Mouse (Mus musculus) limb, embryonic 13.5 days (tissue): ENCODE measurements at regions not wholly inside any gene's neighbourhood (a gene's known extent, or its start where the extent isn't known, plus 50 kb on each side); places are given as distances from the start of the nearest gene placed in this dataset.

Experiments
- ATAC-seq: fragments of 200-750 bp; cut with Nextera tagmentation; 2 replicates; pipeline ENCODE4 v1.8.0; 2017; ENCODE audit warnings: low read depth, moderate number of reproducible peaks, moderate TSS enrichment; ENCODE audit not compliant: low FRiP score
- H3K27ac ChIP-seq: fragments of 300-500 bp; sonication (generic); 2 replicates; pipeline ENCODE4 v1.5.1; 2015; ENCODE audit warnings: inconsistent platforms, mild to moderate bottlenecking, moderate library complexity
- H3K27me3 ChIP-seq: fragments of 300-500 bp; sonication (generic); 2 replicates; pipeline ENCODE4 v1.6.1; 2015; ENCODE audit warnings: mild to moderate bottlenecking, inconsistent platforms
- H3K36me3 ChIP-seq: fragments of 300-500 bp; sonication (generic); 2 replicates; pipeline ENCODE4 v1.6.1; 2015; ENCODE audit warnings: inconsistent platforms, mild to moderate bottlenecking, moderate library complexity
- H3K4me1 ChIP-seq: fragments of 300-500 bp; sonication (generic); 2 replicates; pipeline ENCODE4 v1.6.1; 2015; ENCODE audit warnings: inconsistent platforms
- H3K4me2 ChIP-seq: fragments of 300-500 bp; sonication (generic); replicated peaks from 2 replicates; pipeline ENCODE4 v1.6.1; 2015; ENCODE audit warnings: inconsistent platforms, mild to moderate bottlenecking, moderate library complexity
- H3K4me3 ChIP-seq: fragments of 300-500 bp; sonication (generic); 2 replicates; pipeline ENCODE4 v1.5.1; 2015; ENCODE audit warnings: moderate library complexity, mild to moderate bottlenecking, inconsistent platforms
- H3K9ac ChIP-seq: fragments of 300-500 bp; sonication (generic); 2 replicates; pipeline ENCODE4 v1.6.1; 2015; ENCODE audit warnings: mild to moderate bottlenecking, inconsistent platforms
- H3K9me3 ChIP-seq: fragments of 300-500 bp; sonication (generic); 2 replicates; pipeline ENCODE4 v1.6.1; 2016; ENCODE audit warnings: inconsistent platforms
- WGBS: fragments of 180-500 bp; shearing (Covaris S2); methylation state at CpG from one replicate; pipeline ENCODE4 v1.1.7; 2015; 5-methylcytosine and 5-hydroxymethylcytosine counted together

GRCm38 (mm10) chr13:19966566-19966965 is 123.8 kb upstream of the Elmo1 start:
- Histone ChIP-seq H3K4me2 (no peak overlapping the region), H3K9me3 (no peaks in the 10 kb centered on the region), H3K27me3 (no peaks in the 10 kb centered on the region), H3K4me1 (no peaks in the 10 kb centered on the region), H3K36me3 (no peaks in the 10 kb centered on the region), H3K4me3 (no peak overlapping the region), H3K27ac (no peak overlapping the region), H3K9ac (no peak overlapping the region)
- WGBS: 83% methylated on average over 1 of the region's 1 CpGs
- ATAC-seq: no peak

GRCm38 (mm10) chr13:19963031-19963430 is 127.4 kb upstream of the Elmo1 start:
- WGBS: 60% methylated on average over 3 of the region's 3 CpGs
- no peaks in the 10 kb centered on the region for H3K36me3 ChIP-seq
- no peak overlapping the region for H3K9ac ChIP-seq
- no peaks in the 10 kb centered on the region for H3K9me3 ChIP-seq
- ATAC-seq: no peak
- no peak overlapping the region for H3K4me2 ChIP-seq
- H3K4me1 ChIP-seq: no peaks in the 10 kb centered on the region
- H3K27me3 ChIP-seq: no peaks in the 10 kb centered on the region
- no peak overlapping the region for H3K27ac ChIP-seq
- H3K4me3 ChIP-seq: no peak overlapping the region

GRCm38 (mm10) chr13:19928761-19929160 is 104.7 kb upstream of the Gpr141 start:
- no peak overlapping the region for H3K27ac ChIP-seq
- H3K4me2 ChIP-seq: no peak overlapping the region
- H3K36me3 ChIP-seq: no peaks in the 10 kb centered on the region
- 93% methylated on average over 6 of the region's 6 CpGs for WGBS
- no peaks in the 10 kb centered on the region for H3K9me3 ChIP-seq
- H3K9ac ChIP-seq: no peak overlapping the region
- H3K27me3 ChIP-seq: no peaks in the 10 kb centered on the region
- no peak overlapping the region for H3K4me3 ChIP-seq
- no peaks in the 10 kb centered on the region for H3K4me1 ChIP-seq
- ATAC-seq: no peak

- Histone ChIP-seq H3K9ac (no peak overlapping the region), H3K9me3 (no peaks in the 10 kb centered on the region), H3K4me3 (no peak overlapping the region), H3K27ac (no peak overlapping the region), H3K4me1 (no peaks in the 10 kb centered on the region), H3K27me3 (no peaks in the 10 kb centered on the region), H3K4me2 (no peak overlapping the region), H3K36me3 (no peaks in the 10 kb centered on the region)
- no peak for ATAC-seq
- WGBS: 74% methylated on average over 3 of the region's 3 CpGs
These were observed 103.8 kb upstream of the Gpr141 start for GRCm38 (mm10) chr13:19927807-19928206.

GRCm38 (mm10) chr13:19921084-19921827 is 97.2 kb upstream of the Gpr141 start:
- 95% methylated on average over 1 of the region's 1 CpGs for WGBS

GRCm38 (mm10) chr13:19911860-19912584 is 88.0 kb upstream of the Gpr141 start:
- 0 out of 2 replicates have a peak, but pooled peaks cover 3% of the 10 kb centered on the region for H3K4me1 ChIP-seq
- ATAC-seq: no peak
- no peaks in the 10 kb centered on the region for H3K9me3 ChIP-seq
- no peak overlapping the region for H3K9ac ChIP-seq
- WGBS: 50% methylated on average over 5 of the region's 5 CpGs
- H3K27ac ChIP-seq: no peak overlapping the region
- no peak overlapping the region for H3K4me3 ChIP-seq
- H3K36me3 ChIP-seq: no peaks in the 10 kb centered on the region
- H3K4me2 ChIP-seq: no peak overlapping the region
- no peaks in the 10 kb centered on the region for H3K27me3 ChIP-seq

More at GRCm38 (mm10) chr13:19921084-19921827, 97.2 kb upstream of the Gpr141 start:
- ATAC-seq: 0 out of 2 replicates have a peak, but pooled peaks have one; percentile 17
- no peak overlapping the region for H3K4me2 ChIP-seq
- H3K36me3 ChIP-seq: no peaks in the 10 kb centered on the region
- no peaks in the 10 kb centered on the region for H3K9me3 ChIP-seq
- no peak overlapping the region for H3K9ac ChIP-seq
- no peak overlapping the region for H3K4me3 ChIP-seq
- no peaks in the 10 kb centered on the region for H3K27me3 ChIP-seq
- no peak overlapping the region for H3K27ac ChIP-seq
- no peaks in the 10 kb centered on the region for H3K4me1 ChIP-seq

- Histone ChIP-seq H3K36me3 (no peaks in the 10 kb centered on the region), H3K9me3 (no peaks in the 10 kb centered on the region), H3K9ac (no peak overlapping the region), H3K4me3 (no peak overlapping the region), H3K27ac (no peak overlapping the region), H3K4me2 (no peak overlapping the region), H3K27me3 (no peaks in the 10 kb centered on the region), H3K4me1 (no peaks in the 10 kb centered on the region)
- ATAC-seq: no peak
- 86% methylated on average over 4 of the region's 4 CpGs for WGBS
These were observed 78.7 kb upstream of the Gpr141 start for GRCm38 (mm10) chr13:19902786-19903185.

- no peak for ATAC-seq
- Histone ChIP-seq H3K9ac (no peak overlapping the region), H3K4me3 (no peak overlapping the region), H3K4me1 (no peaks in the 10 kb centered on the region), H3K36me3 (no peaks in the 10 kb centered on the region), H3K4me2 (no peak overlapping the region), H3K27ac (no peak overlapping the region), H3K27me3 (no peaks in the 10 kb centered on the region), H3K9me3 (no peaks in the 10 kb centered on the region)
- 80% methylated on average over 1 of the region's 1 CpGs for WGBS
These were observed 73.1 kb upstream of the Gpr141 start for GRCm38 (mm10) chr13:19897191-19897590.

- Histone ChIP-seq H3K9me3 (no peaks in the 10 kb centered on the region), H3K9ac (no peak overlapping the region), H3K4me3 (no peak overlapping the region), H3K4me1 (no peaks in the 10 kb centered on the region), H3K36me3 (no peaks in the 10 kb centered on the region), H3K27me3 (no peaks in the 10 kb centered on the region), H3K27ac (no peak overlapping the region), H3K4me2 (no peak overlapping the region)
- ATAC-seq: no peak
- WGBS: 86% methylated on average over 11 of the region's 11 CpGs
These were observed 65.1 kb upstream of the Gpr141 start for GRCm38 (mm10) chr13:19888983-19889773.

GRCm38 (mm10) chr13:19883896-19884658 is 60.0 kb upstream of the Gpr141 start:
- H3K27ac ChIP-seq: no peak overlapping the region
- no peak overlapping the region for H3K9ac ChIP-seq
- H3K36me3 ChIP-seq: no peaks in the 10 kb centered on the region
- no peaks in the 10 kb centered on the region for H3K4me1 ChIP-seq
- WGBS: 88% methylated on average over 7 of the region's 7 CpGs
- no peaks in the 10 kb centered on the region for H3K9me3 ChIP-seq
- ATAC-seq: no peak
- H3K27me3 ChIP-seq: no peaks in the 10 kb centered on the region
- no peak overlapping the region for H3K4me2 ChIP-seq
- no peak overlapping the region for H3K4me3 ChIP-seq

- no peak overlapping the region for H3K9ac ChIP-seq
- no peaks in the 10 kb centered on the region for H3K36me3 ChIP-seq
- no peaks in the 10 kb centered on the region for H3K27me3 ChIP-seq
- H3K27ac ChIP-seq: no peak overlapping the region
- 91% methylated on average over 4 of the region's 4 CpGs for WGBS
- H3K4me2 ChIP-seq: no peak overlapping the region
- no peaks in the 10 kb centered on the region for H3K4me1 ChIP-seq
- no peak for ATAC-seq
- H3K9me3 ChIP-seq: no peaks in the 10 kb centered on the region
- no peak overlapping the region for H3K4me3 ChIP-seq
These were observed 58.8 kb upstream of the Gpr141 start for GRCm38 (mm10) chr13:19882889-19883288.
